Mouse (Mus musculus): ENCODE measurements at regions not wholly inside any gene's neighbourhood (a gene's known extent, or its start where the extent isn't known, plus 50 kb on each side); places are given as distances from the start of the nearest gene placed in this dataset.

GRCm38 (mm10) chr5:26176064-26176463, 54.8 kb upstream of the Gm10220 start:
- Histone ChIP-seq H3K4me1 (ENCODE audit: control insufficient read depth, insufficient read depth) (no peaks in the 10 kb centered on the region), H3K9me3 (replicated peaks; ENCODE audit: control insufficient read depth, low read length) (0 out of 2 replicates have a peak, but pooled peaks cover 3% of the 10 kb centered on the region), H3K27me3 (ENCODE audit: control insufficient read depth, insufficient read depth, low read length) (no peaks in the 10 kb centered on the region), H3K36me3 (replicated peaks; ENCODE audit: control insufficient read depth, insufficient read depth, low read length) (no peaks in the 10 kb centered on the region), H3K4me2 (ENCODE audit: low read depth, low read length) (no peak overlapping the region), H3K27ac (ENCODE audit: low read depth) (no peak overlapping the region), H3K4me3 (ENCODE audit: low read depth, low read length) (no peak overlapping the region), H3K9ac (replicated peaks; ENCODE audit: low read depth, low read length) (no peak overlapping the region)
- DNase-seq (ENCODE audit: low spot score) (no peak), ATAC-seq (ENCODE audit: insufficient read depth, low read depth) (no peak)
- TF ChIP-seq CTCF (IDR thresholded peaks at IDR 0.05; ENCODE audit: low read depth) (no peak), EP300 (IDR thresholded peaks at IDR 0.05; ENCODE audit: low read depth) (no peak)
- 63% methylated on average over 2 of the region's 2 CpGs for WGBS

DNA sequence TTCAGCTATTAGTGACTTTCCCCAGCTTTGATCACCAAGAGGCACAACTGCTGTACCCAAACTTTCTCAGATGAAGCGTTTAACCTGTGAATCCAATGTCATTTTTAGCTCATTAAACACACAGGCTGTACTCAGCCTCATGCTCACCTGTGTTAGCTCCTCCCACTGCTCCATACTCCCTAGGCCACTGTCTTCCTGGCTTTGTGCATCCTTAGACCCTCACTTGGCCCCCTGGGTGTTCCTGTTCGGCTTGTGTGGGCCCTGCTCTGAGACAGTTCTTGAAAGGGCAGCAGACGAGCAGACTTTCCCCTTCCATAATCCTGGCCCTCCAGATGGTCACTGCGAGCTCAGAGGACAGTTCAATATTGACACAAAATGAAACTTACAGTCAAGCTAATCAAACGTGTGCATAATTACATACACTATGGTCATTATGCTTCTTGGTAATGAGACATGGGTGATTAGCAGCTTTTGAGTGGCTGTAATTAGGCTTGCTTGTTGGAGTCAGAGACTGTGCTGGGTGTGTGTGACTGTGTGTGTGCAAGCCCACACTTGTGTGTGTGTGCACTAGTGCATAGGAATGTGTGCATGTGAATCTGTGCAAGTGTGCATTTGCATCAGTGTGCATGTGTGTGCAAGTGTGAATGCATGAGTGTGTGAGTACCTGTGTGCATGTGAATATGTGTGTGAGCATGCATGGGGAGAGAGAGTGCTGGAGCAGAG, 50.6 kb upstream of the Gm10220 start:
- H3K4me2 ChIP-seq (ENCODE audit: low read depth, low read length) = no peak overlapping the region
- no peaks in the 10 kb centered on the region for H3K36me3 ChIP-seq (replicated peaks; ENCODE audit: control insufficient read depth, insufficient read depth, low read length)
- H3K9ac ChIP-seq (replicated peaks; ENCODE audit: low read depth, low read length) = no peak overlapping the region
- no peaks in the 10 kb centered on the region for H3K4me1 ChIP-seq (ENCODE audit: control insufficient read depth, insufficient read depth)
- ATAC-seq (ENCODE audit: insufficient read depth, low read depth) = no peak
- no peaks in the 10 kb centered on the region for H3K27me3 ChIP-seq (ENCODE audit: control insufficient read depth, insufficient read depth, low read length)
- H3K4me3 ChIP-seq (ENCODE audit: low read depth, low read length) = no peak overlapping the region
- DNase-seq (ENCODE audit: low spot score) = no peak
- 67% methylated on average over 5 of the region's 5 CpGs for WGBS
- TF ChIP-seq CTCF (IDR thresholded peaks at IDR 0.05; ENCODE audit: low read depth) (no peak), EP300 (IDR thresholded peaks at IDR 0.05; ENCODE audit: low read depth) (no peak)
- no peaks in the 10 kb centered on the region for H3K9me3 ChIP-seq (replicated peaks; ENCODE audit: control insufficient read depth, low read length)
- no peak overlapping the region for H3K27ac ChIP-seq (ENCODE audit: low read depth)

GRCm38 (mm10) chr5:26170717-26171500, 49.7 kb upstream of the Gm10220 start:
- Histone ChIP-seq H3K36me3 (replicated peaks; ENCODE audit: control insufficient read depth, insufficient read depth, low read length) (no peaks in the 10 kb centered on the region), H3K4me1 (ENCODE audit: control insufficient read depth, insufficient read depth) (no peaks in the 10 kb centered on the region), H3K9me3 (replicated peaks; ENCODE audit: control insufficient read depth, low read length) (no peaks in the 10 kb centered on the region), H3K27me3 (ENCODE audit: control insufficient read depth, insufficient read depth, low read length) (no peaks in the 10 kb centered on the region), H3K27ac (ENCODE audit: low read depth) (no peak overlapping the region), H3K9ac (replicated peaks; ENCODE audit: low read depth, low read length) (no peak overlapping the region), H3K4me2 (ENCODE audit: low read depth, low read length) (no peak overlapping the region), H3K4me3 (ENCODE audit: low read depth, low read length) (no peak overlapping the region)
- no peak for ATAC-seq (ENCODE audit: insufficient read depth, low read depth)
- no peak for TF ChIP-seq EP300 (IDR thresholded peaks at IDR 0.05; ENCODE audit: low read depth)
- TF ChIP-seq CTCF (IDR thresholded peaks at IDR 0.05; ENCODE audit: low read depth) = no peak
- DNase-seq (ENCODE audit: low spot score) = no peak
- WGBS = 79% methylated on average over 4 of the region's 4 CpGs

Measured in heart, postnatal 0 days (tissue).